Mouse (Mus musculus) lung, postnatal 10 days (tissue): ENCODE data around the gene Optn.
A peak's percentile ranks its signal among the peaks of the same experiment; 100 is the strongest.
"Not testable (repeated sequence)": the region's sequence is repeated elsewhere in the genome, so short reads cannot be mapped to it uniquely, and the experiment has no call there.

ENCODE experiments used
- DNase-seq: peaks from one replicate; pipeline ENCODE4 v3.0.0; 2021

Optn gene

DNA sequence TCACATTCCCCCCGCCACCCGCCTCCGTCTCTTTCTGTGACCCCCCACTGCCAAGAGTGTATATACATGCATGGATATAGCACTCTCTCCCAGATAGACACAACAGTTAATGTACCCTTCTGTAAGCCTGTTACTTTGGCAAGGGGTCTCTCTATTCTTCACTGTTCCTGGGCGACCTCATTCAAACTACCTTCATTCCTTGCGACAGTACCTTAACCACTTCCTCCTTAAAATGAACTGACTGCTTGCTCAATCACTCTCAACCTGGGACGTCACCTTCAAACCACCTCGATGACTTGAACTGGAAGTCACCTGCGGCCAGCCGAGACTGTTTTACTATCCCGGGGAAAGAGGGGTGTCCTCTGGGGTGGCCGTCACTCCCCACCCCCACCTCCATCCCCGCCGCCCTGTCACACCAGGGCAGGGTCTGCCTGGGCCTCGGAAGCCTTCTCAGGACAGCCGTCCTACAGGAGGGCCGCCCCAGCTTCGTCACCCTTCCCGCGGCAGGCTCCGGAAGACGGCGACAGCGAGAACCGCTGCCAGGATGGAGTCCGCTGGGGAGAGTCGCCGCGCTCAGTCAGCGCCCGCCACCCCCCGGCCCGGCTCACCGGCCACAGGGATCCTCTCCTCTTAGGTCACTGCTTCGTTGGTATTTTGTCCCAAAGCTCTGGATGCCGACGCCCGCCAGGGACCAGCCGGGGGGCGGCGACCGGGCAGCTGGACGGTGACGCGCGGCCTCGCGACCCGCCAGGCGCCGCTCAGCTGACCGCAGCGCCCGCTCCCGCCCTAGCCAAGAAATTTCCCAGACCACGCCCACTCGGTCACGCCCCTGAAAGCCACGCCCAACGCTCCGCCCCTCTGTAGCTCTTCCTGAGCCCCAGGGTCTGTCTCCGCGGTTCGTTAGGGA lies at the start of gene Optn:
TSS of gene Optn (minus strand) at position 753 of the 907 bp plus-strand sequence.
- peak; percentile 93 for DNase-seq

DNA sequence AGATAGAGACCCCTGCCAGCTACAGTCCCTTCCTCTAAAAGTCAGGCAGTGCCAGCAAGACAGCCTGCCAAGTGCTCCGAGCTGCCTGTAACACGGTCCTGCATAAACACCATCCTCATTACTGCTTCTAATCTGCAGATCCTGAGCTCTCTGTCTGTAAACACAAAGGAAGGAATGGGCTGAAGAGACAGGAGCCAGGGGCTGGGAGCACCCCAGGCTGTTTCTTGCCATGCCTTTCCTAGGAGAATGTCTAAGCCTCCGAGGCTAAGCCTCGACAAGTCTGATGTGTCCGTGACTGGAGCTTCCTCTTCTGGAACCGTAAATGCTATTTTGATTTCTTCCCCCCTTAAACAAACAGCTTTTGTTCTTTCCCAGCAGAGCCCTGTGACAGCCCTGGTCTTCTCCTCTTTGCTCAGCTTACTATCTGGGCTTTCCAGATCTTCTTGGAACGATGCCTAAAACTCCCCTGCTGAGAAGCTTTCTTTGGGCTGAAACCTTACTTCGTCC lies 49.0 kb upstream of the Optn start:
- peak; percentile 14 for DNase-seq

GRCm38 (mm10) chr2:5102891-5103290 lies 39.0 kb upstream of the Optn start:
- DNase-seq = peak; percentile 68

- no peak for DNase-seq
Measured at GRCm38 (mm10) chr2:5101743-5102245, 37.9 kb upstream of the Optn start.

DNA sequence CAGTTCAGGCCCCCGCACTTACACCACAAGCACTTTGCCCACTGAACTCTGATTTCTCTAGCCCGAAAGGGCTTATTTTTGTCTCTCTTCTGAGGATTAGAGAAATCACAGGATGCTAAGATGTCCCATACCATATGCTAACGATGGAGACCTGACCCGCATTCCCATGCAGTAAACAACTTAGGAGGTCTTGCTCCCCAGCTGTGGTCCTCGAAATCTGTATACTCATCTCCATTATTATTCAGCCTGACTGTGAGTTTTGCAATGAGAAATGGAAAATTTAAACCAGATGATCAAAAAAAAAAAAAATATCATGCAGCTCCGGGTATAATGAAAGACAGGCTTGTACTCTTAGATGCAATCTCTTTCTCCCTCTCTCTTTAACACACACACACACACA lies 35.3 kb upstream of the Optn start:
- no peak for DNase-seq

DNA sequence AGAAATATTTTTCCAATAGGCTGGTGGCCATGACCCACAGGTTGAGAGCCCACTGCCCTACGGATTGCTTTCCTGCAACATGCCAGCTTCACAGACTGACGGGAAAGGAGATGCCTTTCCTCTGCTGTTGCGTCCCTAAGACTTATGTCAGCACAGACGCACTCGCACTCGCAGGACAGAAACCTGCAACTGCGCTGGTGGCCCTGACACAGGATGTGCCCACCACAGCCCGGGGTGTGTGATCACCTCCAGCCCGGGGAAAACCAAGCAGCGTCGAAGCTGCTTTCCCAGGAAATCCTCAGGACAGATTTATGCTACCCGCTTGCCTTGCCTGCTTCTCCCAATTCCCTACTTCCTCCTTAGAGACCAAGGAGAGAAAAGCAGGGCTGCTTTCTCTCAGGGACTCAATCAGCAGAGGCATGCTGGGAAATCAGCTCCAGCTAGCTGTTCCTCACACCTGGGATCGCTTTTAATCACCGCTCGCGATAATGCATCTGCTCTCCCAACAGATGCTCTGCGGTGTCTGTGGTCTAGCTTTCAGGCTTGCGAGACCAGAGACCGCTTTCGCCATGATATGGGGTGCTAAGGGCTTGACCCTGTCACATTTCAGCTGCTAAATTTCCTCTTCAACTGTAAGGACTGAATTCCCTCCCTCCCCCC lies 34.1 kb upstream of the Optn start:
- DNase-seq = no peak

GRCm38 (mm10) chr2:5095316-5095715 lies 31.5 kb upstream of the Optn start:
- no peak for DNase-seq

GRCm38 (mm10) chr2:5094876-5095275 lies 31.0 kb upstream of the Optn start:
- DNase-seq = no peak

DNA sequence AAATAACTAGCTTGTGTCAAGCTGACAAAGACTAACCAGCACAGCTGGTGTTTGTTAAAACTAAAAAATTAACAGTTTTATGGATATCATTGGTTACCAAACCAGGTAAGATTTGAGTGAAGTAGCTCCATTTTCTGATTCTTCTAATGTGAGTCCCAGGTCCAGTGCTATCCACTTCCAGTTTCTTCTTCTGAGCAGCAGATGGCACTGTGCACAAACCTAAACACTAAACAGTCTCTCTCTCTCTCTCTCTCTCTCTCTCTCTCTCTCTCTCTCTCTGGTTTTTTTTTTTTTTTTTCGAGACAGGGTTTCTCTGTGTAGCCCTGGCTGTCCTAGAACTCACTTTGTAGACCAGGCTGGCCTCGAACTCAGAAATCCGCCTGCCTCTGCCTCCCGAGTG lies 26.5 kb upstream of the Optn start:
- peak; percentile 44 for DNase-seq

- DNase-seq = no peak
Measured at GRCm38 (mm10) chr2:5087667-5088066, 23.8 kb upstream of the Optn start.

DNA sequence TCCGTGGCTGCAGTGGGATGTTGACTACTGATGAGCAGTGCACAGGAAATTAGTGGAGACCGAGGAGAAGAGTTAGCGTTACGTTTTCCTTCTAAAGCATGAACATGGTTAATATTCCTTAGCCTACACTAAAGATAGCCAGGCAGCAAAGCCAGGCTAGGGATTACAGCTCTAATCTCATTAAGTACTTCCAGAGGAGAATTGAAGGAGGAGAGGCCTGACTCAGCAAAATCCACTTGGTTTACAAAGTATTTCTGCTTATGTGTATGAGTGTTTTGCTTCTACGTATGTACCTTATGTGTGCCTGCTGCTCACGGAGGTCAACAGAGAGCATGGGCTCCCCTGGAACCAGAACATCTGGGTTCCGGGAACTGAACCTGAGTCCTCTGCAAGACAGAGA lies 19.9 kb upstream of the Optn start:
- no peak for DNase-seq

DNA sequence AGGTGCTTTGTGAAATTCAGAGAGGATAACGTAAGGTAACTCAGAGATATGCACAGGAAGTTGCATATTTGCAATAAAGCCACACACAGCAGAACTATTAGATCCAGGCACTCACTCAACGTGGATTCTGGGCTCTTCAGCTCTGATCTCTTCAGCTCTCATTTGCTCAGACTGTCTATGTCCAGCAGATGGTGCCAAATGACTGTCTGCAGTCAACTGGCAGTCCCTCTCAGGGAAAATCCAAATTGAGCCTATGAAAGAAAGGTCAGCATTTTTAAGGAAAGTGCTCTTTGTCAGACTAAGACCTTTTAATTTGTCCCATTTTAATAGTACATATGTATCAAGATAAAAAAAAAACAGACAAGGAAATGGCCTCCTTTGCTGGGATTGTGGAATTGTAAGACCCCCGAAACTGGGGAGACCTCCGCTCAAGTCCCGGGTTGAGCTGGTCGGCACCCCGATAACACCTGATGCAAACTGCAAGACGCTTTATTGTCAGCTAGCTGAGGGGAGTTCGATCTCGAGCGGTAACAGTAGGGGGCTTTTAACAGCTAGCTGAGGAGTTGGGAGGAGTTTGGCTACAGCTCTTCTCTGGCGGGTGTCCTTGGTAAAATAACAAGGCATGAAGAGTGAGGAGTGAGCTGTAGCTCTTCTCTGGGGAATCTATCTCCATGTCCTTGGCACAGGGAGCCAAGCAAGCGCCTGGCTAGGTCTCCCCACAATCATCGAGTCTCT lies 16.4 kb upstream of the Optn start:
- DNase-seq = peak; percentile 66

- no peak for DNase-seq
Measured at GRCm38 (mm10) chr2:5077937-5078336, 14.1 kb upstream of the Optn start.

DNA sequence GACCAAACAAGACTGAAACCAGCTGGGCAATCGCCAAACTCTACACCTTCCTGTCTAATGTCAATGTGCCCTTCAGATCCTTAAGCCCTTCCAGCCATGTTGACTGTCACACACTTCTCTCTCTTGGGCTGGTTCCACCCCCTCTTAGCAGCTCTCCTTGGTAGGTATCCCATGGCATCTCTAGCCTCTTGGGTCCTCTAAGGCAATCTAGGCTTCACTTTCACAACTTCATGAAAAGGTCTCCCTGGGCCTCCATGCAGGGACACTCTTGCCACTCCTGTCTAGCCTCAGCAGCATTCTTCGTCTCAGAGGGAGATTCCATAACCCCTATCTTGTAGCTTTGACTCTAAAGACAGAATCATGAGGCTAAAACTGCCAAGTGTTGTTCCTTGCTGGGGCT lies 13.6 kb upstream of the Optn start:
- DNase-seq = no peak

DNA sequence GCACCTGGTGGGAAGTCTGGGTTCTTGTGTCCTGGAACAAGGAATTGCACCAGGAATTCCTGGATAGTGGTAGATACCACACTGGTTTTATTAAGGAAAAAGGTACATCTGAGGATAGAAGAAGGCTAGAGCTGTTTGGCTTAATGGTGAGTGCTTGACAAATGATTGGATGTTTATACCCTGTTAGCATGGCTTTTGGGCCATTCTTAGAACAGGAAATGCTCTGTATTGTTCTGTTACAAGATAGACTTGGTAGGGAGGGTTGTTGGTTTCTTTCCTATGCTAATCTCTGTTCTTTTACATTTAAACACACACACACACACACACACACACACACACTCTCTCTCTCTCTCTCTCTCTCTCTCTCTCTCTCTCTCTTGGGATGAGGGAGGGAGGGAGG lies 12.0 kb upstream of the Optn start:
- DNase-seq = no peak

- no peak for DNase-seq
Measured at GRCm38 (mm10) chr2:5075432-5075831, 11.6 kb upstream of the Optn start.

DNA sequence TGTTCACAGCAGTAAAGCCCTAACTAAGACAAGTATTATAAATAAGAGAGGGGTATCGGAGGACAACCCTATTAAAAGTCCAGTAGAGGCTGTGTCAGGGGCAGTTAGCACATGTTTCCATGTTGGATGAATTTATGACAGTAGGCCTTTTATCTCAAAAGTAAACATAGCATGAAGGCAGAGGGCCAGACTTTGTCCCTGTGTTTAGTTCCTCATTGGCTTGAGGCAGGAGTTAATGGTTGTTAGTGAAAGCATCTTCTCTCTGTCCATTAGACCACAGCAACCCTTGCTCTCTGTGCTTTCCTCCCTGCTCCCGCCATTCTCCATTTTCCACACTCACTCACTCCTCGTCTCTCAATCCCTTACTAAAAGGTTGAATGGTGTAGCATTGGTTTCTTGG lies 9.9 kb upstream of the Optn start:
- DNase-seq = no peak

DNA sequence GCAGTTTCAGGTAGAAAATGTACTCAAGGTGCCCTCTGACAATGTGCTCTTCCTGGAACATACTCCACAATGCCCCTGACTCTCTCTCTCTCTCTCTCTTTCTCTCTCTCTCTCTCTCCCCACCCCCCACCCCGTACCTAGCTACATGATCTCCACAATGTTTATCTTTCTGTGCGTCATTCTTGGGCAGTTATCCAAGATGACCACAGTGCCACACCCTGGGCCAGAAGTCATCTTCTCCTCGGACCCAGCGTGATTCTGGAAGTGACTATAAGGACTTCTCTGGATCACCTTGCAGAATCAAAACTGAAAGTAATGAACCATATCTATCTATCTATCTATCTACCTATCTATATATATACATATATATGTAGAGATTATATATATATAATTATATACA lies 4.1 kb upstream of the Optn start:
- no peak for DNase-seq

- not testable (repeated sequence) for DNase-seq
Measured at GRCm38 (mm10) chr2:5067254-5067653, 3.4 kb upstream of the Optn start.

GRCm38 (mm10) chr2:5064247-5064646 lies 396 bp upstream of the Optn start:
- DNase-seq = no peak

DNA sequence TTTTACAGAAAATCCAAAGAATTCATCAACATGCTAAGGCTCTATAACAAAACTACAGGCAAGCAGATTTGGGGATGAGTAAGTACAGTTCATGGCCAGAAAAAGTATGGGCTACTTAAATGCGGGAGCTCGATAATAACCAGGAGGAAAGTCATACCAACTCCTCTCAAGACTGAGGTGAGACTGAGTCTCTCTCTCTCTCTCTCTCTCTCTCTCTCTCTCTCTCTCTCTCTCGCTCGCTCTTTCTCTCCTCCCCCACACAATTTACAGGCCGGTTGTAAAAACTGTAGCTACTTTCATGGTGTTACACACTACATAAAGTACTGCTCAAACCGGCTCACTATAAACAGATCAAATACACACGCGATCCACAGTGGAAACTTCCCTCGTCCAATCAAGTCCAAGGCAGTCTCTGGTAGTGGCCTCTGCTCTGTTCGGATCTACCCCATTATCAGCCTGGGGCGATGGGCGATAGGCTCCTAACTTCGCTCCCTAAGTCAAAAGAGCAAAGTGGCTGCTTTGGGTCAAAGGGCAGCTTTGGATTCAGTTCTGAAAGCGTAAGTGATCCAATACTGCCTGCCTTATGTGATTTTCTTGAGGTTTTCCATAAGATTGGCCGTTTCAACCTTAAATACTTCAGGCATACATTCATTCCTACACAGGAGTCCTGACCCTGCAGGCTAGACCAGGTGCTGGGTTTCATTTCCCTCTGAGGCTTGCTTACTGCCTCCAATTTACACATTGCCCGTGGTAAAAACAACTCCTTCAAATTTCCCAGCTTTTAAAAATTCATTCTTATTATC lies 1.2 kb downstream of the Optn start:
- no peak for DNase-seq

DNA sequence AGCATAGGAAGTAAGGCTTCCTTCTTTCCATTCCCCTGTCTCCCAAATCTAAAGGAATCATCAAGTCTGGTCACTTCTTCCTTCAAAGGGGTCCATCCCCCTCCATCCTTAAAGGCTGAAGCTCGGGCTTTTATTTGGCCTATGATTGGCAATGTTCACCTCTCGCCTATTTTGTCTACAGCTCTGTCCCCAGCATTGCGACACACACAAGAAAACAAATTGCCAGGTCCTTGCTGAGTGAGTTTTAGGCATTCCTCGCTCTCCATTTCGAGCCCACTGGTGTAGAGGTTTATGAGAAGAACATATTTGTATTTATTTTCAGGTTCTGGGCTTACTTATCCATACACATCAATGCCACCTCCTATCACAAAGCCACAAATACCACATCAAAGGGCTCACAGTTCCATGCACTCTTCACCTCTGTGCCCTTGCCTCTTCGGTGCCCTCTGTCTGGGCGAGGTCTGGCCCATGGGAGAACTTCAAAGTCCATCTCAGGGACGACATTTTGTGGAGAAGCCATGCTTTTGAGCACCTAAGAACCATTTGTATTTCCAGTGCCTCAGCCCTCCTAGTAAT lies 2.6 kb downstream of the Optn start:
- no peak for DNase-seq
